Mouse (Mus musculus) liver, embryonic 12.5 days (tissue): ENCODE results near the gene Sptlc2. TPM values are rescaled to one million over a fixed set of nuclear protein-coding genes. Genes with fewer than 3 reads are reported as not detected.
"Not testable (repeated sequence)": the region's sequence is repeated elsewhere in the genome, so short reads cannot be mapped to it uniquely, and the experiment has no call there.

ENCODE experiments used
- ATAC-seq: fragments of 200-750 bp; cut with Nextera tagmentation; 2 replicates; pipeline ENCODE4 v1.8.0; 2017; ENCODE audit warnings: moderate number of reproducible peaks, mild to moderate bottlenecking, moderate library complexity
- H3K27ac ChIP-seq: fragments of 300-500 bp; sonication (generic); 2 replicates; pipeline ENCODE4 v1.5.1; 2016; ENCODE audit warnings: mild to moderate bottlenecking
- H3K27me3 ChIP-seq: fragments of 300-500 bp; sonication (generic); replicated peaks from 2 replicates; pipeline ENCODE4 v1.6.1; 2016; ENCODE audit warnings: mild to moderate bottlenecking, moderate library complexity
- H3K36me3 ChIP-seq: fragments of 300-500 bp; sonication (generic); 2 replicates; pipeline ENCODE4 v1.6.1; 2016; ENCODE audit warnings: mild to moderate bottlenecking, moderate library complexity
- H3K4me1 ChIP-seq: fragments of 300-500 bp; sonication (generic); 2 replicates; pipeline ENCODE4 v1.6.1; 2016
- H3K4me2 ChIP-seq: fragments of 300-500 bp; sonication (generic); 2 replicates; pipeline ENCODE4 v1.6.1; 2016; ENCODE audit warnings: mild to moderate bottlenecking, moderate library complexity
- H3K4me3 ChIP-seq: fragments of 300-500 bp; sonication (generic); 2 replicates; pipeline ENCODE4 v1.5.1; 2016; ENCODE audit warnings: mild to moderate bottlenecking, moderate library complexity
- H3K9ac ChIP-seq: fragments of 300-500 bp; sonication (generic); 2 replicates; pipeline ENCODE4 v1.6.1; 2016; ENCODE audit warnings: mild to moderate bottlenecking, moderate library complexity
- H3K9me3 ChIP-seq: fragments of 300-500 bp; sonication (generic); replicated peaks from 2 replicates; pipeline ENCODE4 v1.6.1; 2016; ENCODE audit warnings: mild to moderate bottlenecking, moderate library complexity
- WGBS: fragments of 180-500 bp; shearing (Covaris S2); methylation state at CpG from one replicate; pipeline ENCODE4 v1.1.7; 2016; ENCODE audit not compliant: insufficient replicate concordance; 5-methylcytosine and 5-hydroxymethylcytosine counted together
- polyA plus RNA-seq: library from polyadenylated mRNA; unstranded; fragments of >200 nt; fragmentation: Nextera tagmentation; extraction: Ambion mirVana; gene quantifications from 2 replicates; pipeline ENCODE4 v1.2.1, GENCODE M21; 2016

Gene Sptlc2
- polyA plus RNA-seq, 1 experiment from 2014 or later: 34.2 TPM

GRCm38 (mm10) chr12:87327610-87328009 is 60.5 kb downstream of the Sptlc2 start:
- H3K4me3 ChIP-seq: no peak overlapping the region
- WGBS: 27% methylated on average over 7 of the region's 7 CpGs
- no peaks in the 10 kb centered on the region for H3K27me3 ChIP-seq
- no peaks in the 10 kb centered on the region for H3K9me3 ChIP-seq
- no peak for ATAC-seq
- H3K36me3 ChIP-seq: peaks cover 19% of the 10 kb centered on the region; the same call in 1 of the 2 replicates
- peaks cover 27% of the 10 kb centered on the region for H3K4me1 ChIP-seq
- no peak overlapping the region for H3K4me2 ChIP-seq
- no peak overlapping the region for H3K9ac ChIP-seq
- no peak overlapping the region for H3K27ac ChIP-seq

GRCm38 (mm10) chr12:87325452-87325851 is 62.7 kb downstream of the Sptlc2 start:
- peaks cover 8% of the 10 kb centered on the region; the same call in 1 of the 2 replicates for H3K36me3 ChIP-seq
- H3K4me2 ChIP-seq: no peak overlapping the region
- WGBS: 76% methylated on average over 3 of the region's 3 CpGs
- H3K9ac ChIP-seq: no peak overlapping the region
- no peak overlapping the region for H3K27ac ChIP-seq
- no peak for ATAC-seq
- no peaks in the 10 kb centered on the region for H3K9me3 ChIP-seq
- no peak overlapping the region for H3K4me3 ChIP-seq
- peaks cover 19% of the 10 kb centered on the region for H3K4me1 ChIP-seq
- H3K27me3 ChIP-seq: no peaks in the 10 kb centered on the region

GRCm38 (mm10) chr12:87319229-87319628 is 68.9 kb downstream of the Sptlc2 start:
- 76% methylated on average over 3 of the region's 3 CpGs for WGBS
- Histone ChIP-seq H3K9me3 (no peaks in the 10 kb centered on the region), H3K27me3 (no peaks in the 10 kb centered on the region)

GRCm38 (mm10) chr12:87317951-87318350 is 70.2 kb downstream of the Sptlc2 start:
- Histone ChIP-seq H3K36me3 (no peaks in the 10 kb centered on the region), H3K27ac (no peak overlapping the region), H3K9me3 (no peaks in the 10 kb centered on the region), H3K4me3 (no peak overlapping the region), H3K9ac (no peak overlapping the region), H3K4me2 (no peak overlapping the region), H3K27me3 (no peaks in the 10 kb centered on the region), H3K4me1 (no peaks in the 10 kb centered on the region)
- no peak for ATAC-seq
- 76% methylated on average over 1 of the region's 1 CpGs for WGBS

More at GRCm38 (mm10) chr12:87319229-87319628, 68.9 kb downstream of the Sptlc2 start:
- H3K27ac ChIP-seq: no peak overlapping the region
- H3K4me1 ChIP-seq: no peaks in the 10 kb centered on the region
- H3K4me2 ChIP-seq: no peak overlapping the region
- H3K36me3 ChIP-seq: peaks cover 4% of the 10 kb centered on the region; the same call in 1 of the 2 replicates
- no peak overlapping the region for H3K9ac ChIP-seq
- ATAC-seq: no peak
- H3K4me3 ChIP-seq: no peak overlapping the region

- Histone ChIP-seq H3K9ac (no peak overlapping the region), H3K36me3 (peaks cover 36% of the 10 kb centered on the region), H3K4me3 (no peak overlapping the region), H3K27me3 (no peaks in the 10 kb centered on the region), H3K9me3 (no peaks in the 10 kb centered on the region), H3K4me1 (no peaks in the 10 kb centered on the region), H3K27ac (no peak overlapping the region), H3K4me2 (no peak overlapping the region)
- no peak for ATAC-seq
- WGBS: 74% methylated on average over 2 of the region's 2 CpGs
These were observed 75.1 kb downstream of the Sptlc2 start for GRCm38 (mm10) chr12:87313098-87313497.

- H3K4me2 ChIP-seq, ATAC-seq, H3K4me1 ChIP-seq, H3K4me3 ChIP-seq, H3K27ac ChIP-seq, H3K9ac ChIP-seq, H3K27me3 ChIP-seq, H3K9me3 ChIP-seq: not testable (repeated sequence)
- WGBS: 76% methylated on average over 4 of the region's 4 CpGs
- peaks cover 25% of the 10 kb centered on the region for H3K36me3 ChIP-seq
These were observed 81.6 kb downstream of the Sptlc2 start for GRCm38 (mm10) chr12:87306584-87306844.

- H3K27ac ChIP-seq: no peak overlapping the region
- H3K4me2 ChIP-seq: no peak overlapping the region
- no peak overlapping the region for H3K9ac ChIP-seq
- peaks cover 13% of the 10 kb centered on the region for H3K27me3 ChIP-seq
- no peak overlapping the region for H3K4me3 ChIP-seq
- ATAC-seq: no peak
- no peaks in the 10 kb centered on the region for H3K9me3 ChIP-seq
- H3K4me1 ChIP-seq: no peaks in the 10 kb centered on the region
- H3K36me3 ChIP-seq: peaks cover 25% of the 10 kb centered on the region
- whole genome bisulfite sequencing: 42% methylated on average over 13 of the region's 13 CpGs
These were observed 82.2 kb downstream of the Sptlc2 start for GRCm38 (mm10) chr12:87305767-87306583.

- no peak overlapping the region for H3K9ac ChIP-seq
- no peaks in the 10 kb centered on the region for H3K36me3 ChIP-seq
- WGBS: 43% methylated on average over 4 of the region's 4 CpGs
- H3K27me3 ChIP-seq: peaks cover 42% of the 10 kb centered on the region
- H3K4me3 ChIP-seq: no peak overlapping the region
- no peak overlapping the region for H3K4me2 ChIP-seq
- H3K27ac ChIP-seq: no peak overlapping the region
- peaks cover 15% of the 10 kb centered on the region for H3K4me1 ChIP-seq
- no peaks in the 10 kb centered on the region for H3K9me3 ChIP-seq
- ATAC-seq: no peak
These were observed 87.0 kb downstream of the Sptlc2 start for GRCm38 (mm10) chr12:87301189-87301588.

GRCm38 (mm10) chr12:87300441-87300690 is 87.8 kb downstream of the Sptlc2 start:
- peak overlapping the region; percentile 65 for H3K9ac ChIP-seq
- no peak overlapping the region for H3K27ac ChIP-seq
- no peak for ATAC-seq

GRCm38 (mm10) chr12:87299657-87300440 is 88.3 kb downstream of the Sptlc2 start, which contains the start of gene Ism2:
Gene Ism2, minus strand, starts transcription at chr12:87299705.
- peak within 1 kb of the TSS; percentile 65 for H3K9ac ChIP-seq
- ATAC-seq: peak; percentile 65
- under 1% methylated on average over 82 of the region's 86 CpGs for WGBS
- peak within 1 kb of the TSS; percentile 66 for H3K4me3 ChIP-seq
- H3K9me3 ChIP-seq: no peaks in the 10 kb centered on the region
- H3K4me1 ChIP-seq: peaks cover 15% of the 10 kb centered on the region
- H3K27me3 ChIP-seq: peaks cover 42% of the 10 kb centered on the region
- H3K36me3 ChIP-seq: no peaks in the 10 kb centered on the region
- peak within 1 kb of the TSS; percentile 94 for H3K4me2 ChIP-seq
- H3K27ac ChIP-seq: no peak within 1 kb of the TSS

More at GRCm38 (mm10) chr12:87300441-87300690, 87.8 kb downstream of the Sptlc2 start:
- no peaks in the 10 kb centered on the region for H3K36me3 ChIP-seq
- H3K4me3 ChIP-seq: peak overlapping the region; percentile 66
- no peaks in the 10 kb centered on the region for H3K9me3 ChIP-seq
- WGBS: 0% methylated on average over 9 of the region's 9 CpGs
- H3K4me1 ChIP-seq: peaks cover 15% of the 10 kb centered on the region
- H3K27me3 ChIP-seq: peaks cover 42% of the 10 kb centered on the region
- peak overlapping the region; percentile 94 for H3K4me2 ChIP-seq

- H3K36me3 ChIP-seq: no peaks in the 10 kb centered on the region
- peaks cover 15% of the 10 kb centered on the region for H3K4me1 ChIP-seq
- peak overlapping the region; percentile 94 for H3K4me2 ChIP-seq
- H3K27ac ChIP-seq: no peak overlapping the region
- peaks cover 42% of the 10 kb centered on the region for H3K27me3 ChIP-seq
- peak overlapping the region; percentile 65 for H3K9ac ChIP-seq
- 13% methylated on average over 29 of the region's 29 CpGs for WGBS
- peak overlapping the region; percentile 66 for H3K4me3 ChIP-seq
- peak; percentile 45; the same call in 1 of the 2 replicates for ATAC-seq
- no peaks in the 10 kb centered on the region for H3K9me3 ChIP-seq
These were observed 89.0 kb downstream of the Sptlc2 start for GRCm38 (mm10) chr12:87299037-87299656.

GRCm38 (mm10) chr12:87293934-87294333 is 94.2 kb downstream of the Sptlc2 start:
- WGBS: 68% methylated on average over 6 of the region's 6 CpGs
- no peak overlapping the region for H3K4me3 ChIP-seq
- H3K27ac ChIP-seq: no peak overlapping the region
- H3K9me3 ChIP-seq: no peaks in the 10 kb centered on the region
- H3K27me3 ChIP-seq: peaks cover 9% of the 10 kb centered on the region
- H3K36me3 ChIP-seq: no peaks in the 10 kb centered on the region
- no peak for ATAC-seq
- H3K4me2 ChIP-seq: no peak overlapping the region
- no peaks in the 10 kb centered on the region for H3K4me1 ChIP-seq
- no peak overlapping the region for H3K9ac ChIP-seq
